In genomic region chr12:111559647-111560258, GRCm38 (mm10) we compare ENCODE assay signal across 8 mouse cellular contexts. TPM values are rescaled to one million over a fixed set of nuclear protein-coding genes. Genes with fewer than 3 reads are reported as not detected.
DNase-seq lines count a peak whose midpoint lies in the region; ATAC-seq and TF ChIP-seq lines count a peak whose summit lies in the region.

No protein-coding gene starts in this region.

- no peaks in the 10 kb centered on the region for H3K36me3 ChIP-seq in heart, embryonic 15.5 days
- no peaks in the 10 kb centered on the region for H3K36me3 ChIP-seq in midbrain, embryonic 15.5 days (replicated peaks)
- no peaks in the 10 kb centered on the region for H3K36me3 ChIP-seq in thymus, adult 2 months (ENCODE audit: control insufficient read depth, insufficient read depth, low read length)

- no peaks in the 10 kb centered on the region for H3K9me3 ChIP-seq in heart, embryonic 15.5 days (replicated peaks)
- no peaks in the 10 kb centered on the region for H3K9me3 ChIP-seq in midbrain, embryonic 15.5 days

- WGBS in bone marrow, adult 2 months: 8% methylated on average over 18 of the region's 18 CpGs
- WGBS in heart, embryonic 15.5 days: 35% methylated on average over 18 of the region's 18 CpGs
- 71% methylated on average over 18 of the region's 18 CpGs for WGBS in midbrain, embryonic 15.5 days
- 11% methylated on average over 18 of the region's 18 CpGs for WGBS in thymus, adult 2 months

- H3K4me1 ChIP-seq in bone marrow, adult 2 months (ENCODE audit: control insufficient read depth, insufficient read depth, low read length): peaks cover 7% of the 10 kb centered on the region
- peaks cover 19% of the 10 kb centered on the region for H3K4me1 ChIP-seq in heart, embryonic 15.5 days (replicated peaks)
- H3K4me1 ChIP-seq in midbrain, embryonic 15.5 days: no peaks in the 10 kb centered on the region
- H3K4me1 ChIP-seq in thymus, adult 2 months (replicated peaks; ENCODE audit: control insufficient read depth, insufficient read depth, low read length): peaks cover 9% of the 10 kb centered on the region; the same call in 1 of the 2 replicates

- no peak for TF ChIP-seq POLR2A in bone marrow, adult 2 months (IDR thresholded peaks at IDR 0.05; ENCODE audit: borderline replicate concordance, control insufficient read depth, low read depth, low read length)
- 0 out of 2 replicates have a peak, but pooled peaks have one; percentile 27 for TF ChIP-seq POLR2A in thymus, adult 2 months (IDR thresholded peaks at IDR 0.05; ENCODE audit: control insufficient read depth, extremely low read depth, insufficient read depth, low read length, poor library complexity)

- DNase-seq in heart, adult 11 months: peak; percentile 52
- no peak for DNase-seq in heart, adult 9 months (ENCODE audit: low spot score in 2 of 2)
- DNase-seq in left cerebral cortex, postnatal 36 days (ENCODE audit: low spot score in 2 of 2): peak; percentile 67 to 68
- peak; percentile 61 for DNase-seq in thymus, adult 2 months
- DNase-seq in cerebellum, postnatal 14 days: no peak

- intact Hi-C loops in left cerebral cortex, postnatal 36 days (cut with DNase I): no loop called here

- no peaks in the 10 kb centered on the region for H3K27me3 ChIP-seq in heart, embryonic 15.5 days
- no peaks in the 10 kb centered on the region for H3K27me3 ChIP-seq in midbrain, embryonic 15.5 days (replicated peaks)
- H3K27me3 ChIP-seq in thymus, adult 2 months (ENCODE audit: control insufficient read depth, insufficient read depth, low read length): no peaks in the 10 kb centered on the region

- H3K4me2 ChIP-seq in heart, embryonic 15.5 days: peak overlapping the region; percentile 24
- peak overlapping the region; percentile 13; the same call in 1 of the 2 replicates for H3K4me2 ChIP-seq in midbrain, embryonic 15.5 days

- no peak for TF ChIP-seq CTCF in bone marrow, adult 2 months (IDR thresholded peaks at IDR 0.05; ENCODE audit: control insufficient read depth, insufficient read depth, low read length)
- TF ChIP-seq CTCF in thymus, adult 2 months (IDR thresholded peaks at IDR 0.05; ENCODE audit: borderline replicate concordance, control insufficient read depth, extremely low read depth, insufficient read depth, low read length, poor library complexity): no peak

- ATAC-seq in heart, embryonic 15.5 days (replicated peaks; ENCODE audit: insufficient number of reproducible peaks, insufficient read depth, low FRiP score, low read depth): no peak
- no peak for ATAC-seq in midbrain, embryonic 15.5 days (replicated peaks)

- H3K27ac ChIP-seq in bone marrow, adult 2 months (ENCODE audit: control insufficient read depth, insufficient read depth, low read depth, low read length, poor library complexity): peak overlapping the region; percentile 5; the same call in 1 of the 2 replicates
- no peak overlapping the region for H3K27ac ChIP-seq in heart, embryonic 15.5 days
- no peak overlapping the region for H3K27ac ChIP-seq in midbrain, embryonic 15.5 days
- H3K27ac ChIP-seq in thymus, adult 2 months (ENCODE audit: control insufficient read depth, insufficient read depth, low read length): no peak overlapping the region

- H3K9ac ChIP-seq in heart, embryonic 15.5 days: no peak overlapping the region
- H3K9ac ChIP-seq in midbrain, embryonic 15.5 days: no peak overlapping the region

- H3K4me3 ChIP-seq in bone marrow, adult 2 months (replicated peaks; ENCODE audit: control insufficient read depth, low read depth, low read length): peak overlapping the region; percentile 66
- peak overlapping the region; percentile 20; the same call in 1 of the 2 replicates for H3K4me3 ChIP-seq in heart, embryonic 15.5 days
- H3K4me3 ChIP-seq in midbrain, embryonic 15.5 days: no peak overlapping the region
- H3K4me3 ChIP-seq in thymus, adult 2 months (ENCODE audit: control insufficient read depth, insufficient read depth, low read length): peak overlapping the region; percentile 57

RNA-seq across cellular contexts. Expression of gene Mark3, which starts 14.6 kb away (rescaled TPM):
- polyA plus RNA-seq in bone marrow, adult 2 months (2011; ENCODE audit: insufficient read depth, insufficient read length, low replicate concordance, missing spikeins): 49.3 and 54.0 TPM in 2 replicates
- polyA plus RNA-seq in heart, embryonic 15.5 days (2015; fragmentation: Nextera tagmentation; extraction: Ambion mirVana): 25.8 and 30.4 TPM in 2 replicates
- total RNA-seq in left cerebral cortex, postnatal 36 days (2021): 100 to 1,000 TPM in 1 of 2 experiments, 10 to 100 TPM in 1; 97.1 to 114 TPM
- 53.1 and 55.4 TPM in 2 replicates for polyA plus RNA-seq in midbrain, embryonic 15.5 days (2015; fragmentation: Nextera tagmentation; extraction: Ambion mirVana)
- 45.9 and 47.7 TPM in 2 replicates for polyA plus RNA-seq in thymus, adult 2 months (2012; rRNA removed)

RNA-seq across cellular contexts. Expression of gene Eif5, which starts 21.9 kb away (rescaled TPM):
- polyA plus RNA-seq in bone marrow, adult 2 months (2011; ENCODE audit: insufficient read depth, insufficient read length, low replicate concordance, missing spikeins): 247 and 257 TPM in 2 replicates
- polyA plus RNA-seq in heart, embryonic 15.5 days (2015; fragmentation: Nextera tagmentation; extraction: Ambion mirVana): 372 and 404 TPM in 2 replicates
- 100 to 1,000 TPM; 273 to 278 TPM for total RNA-seq in left cerebral cortex, postnatal 36 days (2021)
- 475 and 505 TPM in 2 replicates for polyA plus RNA-seq in midbrain, embryonic 15.5 days (2015; fragmentation: Nextera tagmentation; extraction: Ambion mirVana)
- polyA plus RNA-seq in thymus, adult 2 months (2012; rRNA removed): 88.0 and 124 TPM in 2 replicates

Comparison
In these comparisons a context has a peak if more than half of its experiments do, and no peak if none do; other contexts are left out.
1. DNase-seq: peak in heart, adult 11 months (single experiment), left cerebral cortex, postnatal 36 days (2 of 2) and thymus, adult 2 months (single experiment); none in heart, adult 9 months (0 of 2) and cerebellum, postnatal 14 days (0 of 2).